Mouse (Mus musculus) lung, embryonic 15.5 days (tissue): ENCODE data around the gene Olfr285. TPM values are rescaled to one million over a fixed set of nuclear protein-coding genes. Genes with fewer than 3 reads are reported as not detected.

Experiments
- ATAC-seq: fragments of 200-750 bp; cut with Nextera tagmentation; 2 replicates; pipeline ENCODE4 v1.8.0; 2017; ENCODE audit warnings: moderate number of reproducible peaks, borderline replicate concordance; ENCODE audit not compliant: low FRiP score, low TSS enrichment; ENCODE audit errors: extremely low read depth
- H3K27ac ChIP-seq: fragments of 300-500 bp; sonication (generic); 2 replicates; pipeline ENCODE4 v1.5.1; 2015; ENCODE audit warnings: moderate library complexity, mild to moderate bottlenecking, inconsistent platforms
- H3K27me3 ChIP-seq: fragments of 300-500 bp; sonication (generic); 2 replicates; pipeline ENCODE4 v1.6.1; 2015; ENCODE audit warnings: inconsistent platforms
- H3K36me3 ChIP-seq: fragments of 300-500 bp; sonication (generic); 2 replicates; pipeline ENCODE4 v1.6.1; 2015; ENCODE audit warnings: inconsistent platforms
- H3K4me1 ChIP-seq: fragments of 300-500 bp; sonication (generic); 2 replicates; pipeline ENCODE4 v1.6.1; 2015; ENCODE audit warnings: inconsistent platforms
- H3K4me2 ChIP-seq: fragments of 300-500 bp; sonication (generic); 2 replicates; pipeline ENCODE4 v1.6.1; 2015; ENCODE audit warnings: inconsistent platforms, mild to moderate bottlenecking, moderate library complexity
- H3K4me3 ChIP-seq: fragments of 300-500 bp; sonication (generic); 2 replicates; pipeline ENCODE4 v1.5.1; 2015; ENCODE audit warnings: mild to moderate bottlenecking, inconsistent platforms
- H3K9ac ChIP-seq: fragments of 300-500 bp; sonication (generic); 2 replicates; pipeline ENCODE4 v1.6.1; 2015; ENCODE audit warnings: inconsistent platforms
- H3K9me3 ChIP-seq: fragments of 300-500 bp; sonication (generic); 2 replicates; pipeline ENCODE4 v1.6.1; 2016; ENCODE audit warnings: inconsistent platforms
- WGBS: fragments of 180-500 bp; shearing (Covaris S2); methylation state at CpG from one replicate; pipeline ENCODE4 v1.1.7; 2015; 5-methylcytosine and 5-hydroxymethylcytosine counted together
- polyA plus RNA-seq: library from polyadenylated mRNA; unstranded; fragments of >200 nt; fragmentation: Nextera tagmentation; extraction: Ambion mirVana; gene quantifications from 2 replicates; pipeline ENCODE4 v1.2.1, GENCODE M21; 2015

Gene Olfr285
- polyA plus RNA-seq, result not detected in 2 replicates

- H3K4me3 ChIP-seq, result no peak within 1 kb of the TSS
- no peak within 1 kb of the TSS for H3K4me2 ChIP-seq
- no peaks in the 10 kb centered on the region for H3K9me3 ChIP-seq
- no peaks in the 10 kb centered on the region for H3K4me1 ChIP-seq
- H3K9ac ChIP-seq, result no peak within 1 kb of the TSS
- no peak for ATAC-seq
- no peaks in the 10 kb centered on the region for H3K27me3 ChIP-seq
- H3K36me3 ChIP-seq, result no peaks in the 10 kb centered on the region
- no peak within 1 kb of the TSS for H3K27ac ChIP-seq
- WGBS, result 79% methylated on average over 5 of the region's 5 CpGs
Measured at GRCm38 (mm10) chr15:98317177-98317724, at the start of gene Olfr285. TSS of gene Olfr285 (minus strand) at chr15:98317353.

DNA sequence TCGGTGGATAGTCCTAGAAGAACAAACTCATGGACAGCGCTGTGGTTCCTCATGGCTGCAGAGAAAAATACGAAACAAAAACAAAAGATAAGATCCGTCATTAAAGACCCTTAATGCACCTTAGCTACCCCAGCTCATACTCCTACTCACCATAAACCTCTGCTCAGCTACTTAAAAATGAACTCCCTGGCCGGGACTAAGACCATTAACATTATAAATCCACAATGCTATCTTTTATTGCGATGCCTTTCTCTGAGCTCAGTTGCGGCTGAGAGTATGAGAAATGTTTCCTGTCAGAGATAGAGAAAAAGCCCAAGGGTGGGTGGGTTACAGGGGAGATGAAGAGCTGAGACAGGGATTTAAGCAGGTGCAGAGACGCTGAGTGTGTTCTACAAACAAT, 23.7 kb upstream of the Olfr285 start, which contains the start of gene Olfr284:
Gene Olfr284, minus strand, starts transcription at position 101 of the 400 bp plus-strand sequence.
- 70% methylated on average over 8 of the region's 8 CpGs for WGBS
- Histone ChIP-seq H3K9me3 (no peaks in the 10 kb centered on the region), H3K4me3 (no peak within 1 kb of the TSS), H3K4me1 (no peaks in the 10 kb centered on the region), H3K9ac (no peak within 1 kb of the TSS), H3K36me3 (no peaks in the 10 kb centered on the region), H3K4me2 (no peak within 1 kb of the TSS), H3K27ac (no peak within 1 kb of the TSS), H3K27me3 (no peaks in the 10 kb centered on the region; the same call in 1 of the 2 replicates)
- ATAC-seq, result no peak

- Histone ChIP-seq H3K4me2 (no peak overlapping the region), H3K4me3 (no peak overlapping the region), H3K27ac (no peak overlapping the region), H3K4me1 (no peaks in the 10 kb centered on the region), H3K9me3 (no peaks in the 10 kb centered on the region), H3K27me3 (no peaks in the 10 kb centered on the region), H3K36me3 (no peaks in the 10 kb centered on the region), H3K9ac (no peak overlapping the region)
- WGBS, result 42% methylated on average over 6 of the region's 6 CpGs
- ATAC-seq, result no peak
Measured at GRCm38 (mm10) chr15:98315703-98316102, 1.4 kb downstream of the Olfr285 start.

DNA sequence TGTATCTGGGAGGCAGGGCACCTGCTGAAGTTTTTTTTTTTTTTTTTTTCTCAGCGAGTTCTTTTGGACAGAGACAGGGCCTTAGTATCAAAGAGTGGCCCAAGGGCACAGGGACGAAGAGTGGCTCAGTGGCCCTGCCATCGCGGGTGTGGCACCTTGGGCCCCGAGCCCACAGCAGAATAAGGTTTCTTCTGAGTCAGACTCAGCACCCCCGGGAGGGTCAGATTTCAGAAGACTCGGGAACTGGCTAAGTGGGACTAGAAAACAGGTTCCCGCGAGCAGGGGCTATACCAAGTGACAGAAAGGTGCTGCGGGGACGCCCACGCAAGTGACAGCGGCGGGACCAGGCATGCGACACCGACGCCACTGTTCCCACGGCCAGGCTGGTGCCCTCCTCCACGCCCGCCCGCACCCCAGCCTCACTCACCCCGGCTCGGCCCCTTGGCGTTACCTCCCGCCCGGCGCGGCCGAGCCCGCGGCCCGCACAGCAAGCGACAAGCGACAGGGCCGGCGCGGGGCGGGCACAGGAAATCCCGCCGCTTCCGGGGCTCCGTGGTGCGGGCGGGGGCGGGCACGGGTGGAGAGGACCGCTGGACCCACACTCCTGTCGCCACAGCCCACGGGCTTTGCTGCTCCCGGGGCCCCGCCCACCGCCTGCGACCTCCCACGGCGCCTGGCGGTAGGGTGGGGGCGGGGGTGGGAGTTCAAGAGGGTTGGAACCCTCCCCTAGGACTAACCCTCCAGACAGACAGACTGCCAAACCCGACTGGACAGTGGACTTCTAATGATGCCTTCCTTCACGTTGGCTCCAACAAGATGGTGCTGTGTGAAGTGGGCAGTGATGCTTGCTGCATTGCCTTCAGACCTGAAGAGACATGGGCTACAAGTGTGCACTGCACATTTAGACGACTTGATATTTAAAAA, 21.3 kb downstream of the Olfr285 start, which contains the start of gene Zfp641:
Gene Zfp641, minus strand, starts transcription at position 534 of the 924 bp plus-strand sequence.
- H3K4me1 ChIP-seq, result 0 out of 2 replicates have a peak, but pooled peaks cover 3% of the 10 kb centered on the region
- no peaks in the 10 kb centered on the region for H3K9me3 ChIP-seq
- peak within 1 kb of the TSS; percentile 95 for H3K4me2 ChIP-seq
- peaks cover 7% of the 10 kb centered on the region; the same call in 1 of the 2 replicates for H3K27me3 ChIP-seq
- H3K4me3 ChIP-seq, result peak within 1 kb of the TSS; percentile 56
- peak within 1 kb of the TSS; percentile 53 for H3K9ac ChIP-seq
- ATAC-seq, result peak; percentile 49
- no peak within 1 kb of the TSS for H3K27ac ChIP-seq
- H3K36me3 ChIP-seq, result no peaks in the 10 kb centered on the region
- WGBS, result 2% methylated on average over 56 of the region's 60 CpGs

DNA sequence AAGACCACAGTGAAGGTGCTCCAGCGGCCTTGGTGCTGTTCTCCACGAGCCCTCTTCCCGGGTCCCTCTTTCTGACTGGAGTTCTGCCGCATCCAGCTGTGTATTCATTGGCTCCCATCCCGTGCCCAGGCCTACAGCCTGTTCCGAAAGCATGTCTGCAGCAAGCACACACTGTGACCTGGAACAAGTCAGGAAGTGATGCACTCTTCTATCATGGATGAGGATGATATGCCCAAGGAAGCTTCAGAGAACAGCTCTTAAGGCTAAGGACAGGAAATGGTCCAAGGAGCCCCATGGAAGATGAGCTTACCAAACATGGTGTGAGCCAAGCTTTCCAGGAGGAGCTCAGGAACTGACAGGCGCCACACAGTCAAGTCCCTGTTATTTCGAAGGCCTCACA, 23.5 kb downstream of the Olfr285 start:
- Histone ChIP-seq H3K9ac (no peak overlapping the region), H3K4me2 (no peak overlapping the region), H3K4me3 (no peak overlapping the region), H3K9me3 (no peaks in the 10 kb centered on the region), H3K4me1 (0 out of 2 replicates have a peak, but pooled peaks cover 3% of the 10 kb centered on the region), H3K27ac (no peak overlapping the region), H3K36me3 (no peaks in the 10 kb centered on the region), H3K27me3 (peaks cover 7% of the 10 kb centered on the region; the same call in 1 of the 2 replicates)
- 85% methylated on average over 8 of the region's 8 CpGs for whole genome bisulfite sequencing
- ATAC-seq, result no peak

- no peak overlapping the region for H3K9ac ChIP-seq
- H3K27me3 ChIP-seq, result no peaks in the 10 kb centered on the region
- H3K36me3 ChIP-seq, result no peaks in the 10 kb centered on the region
- no peaks in the 10 kb centered on the region for H3K4me1 ChIP-seq
- H3K27ac ChIP-seq, result no peak overlapping the region
- WGBS, result 70% methylated on average over 12 of the region's 12 CpGs
- H3K4me2 ChIP-seq, result no peak overlapping the region
- no peak for ATAC-seq
- H3K4me3 ChIP-seq, result no peak overlapping the region
- no peaks in the 10 kb centered on the region for H3K9me3 ChIP-seq
Measured at GRCm38 (mm10) chr15:98288566-98288965, 28.6 kb downstream of the Olfr285 start.

DNA sequence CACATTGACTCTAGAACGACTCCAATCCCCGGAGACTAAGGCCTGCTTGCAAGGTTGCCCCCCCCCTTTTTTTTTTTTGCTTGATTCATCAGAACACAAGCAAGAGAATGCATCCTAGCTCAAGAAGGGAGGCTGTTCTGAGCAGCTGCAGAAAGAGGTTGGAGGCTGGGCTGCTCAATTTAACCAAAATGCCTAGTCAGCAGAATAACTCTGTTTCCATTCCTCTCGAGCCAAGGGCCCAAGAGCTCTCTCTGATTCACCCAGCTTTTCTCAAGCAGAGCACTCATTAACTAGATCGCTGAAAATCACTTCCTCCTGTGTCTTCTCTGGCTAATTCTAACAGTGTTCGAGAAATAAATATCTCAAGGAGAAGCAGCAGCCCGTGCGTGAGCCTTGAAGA, 30.7 kb downstream of the Olfr285 start:
- H3K27me3 ChIP-seq, result no peaks in the 10 kb centered on the region
- H3K9me3 ChIP-seq, result no peaks in the 10 kb centered on the region
- no peak for ATAC-seq
- H3K4me1 ChIP-seq, result no peaks in the 10 kb centered on the region
- H3K9ac ChIP-seq, result no peak overlapping the region
- H3K4me3 ChIP-seq, result no peak overlapping the region
- 64% methylated on average over 7 of the region's 7 CpGs for whole genome bisulfite sequencing
- no peak overlapping the region for H3K27ac ChIP-seq
- no peaks in the 10 kb centered on the region for H3K36me3 ChIP-seq
- H3K4me2 ChIP-seq, result no peak overlapping the region

Other genes with a start within 250 kb of the Olfr285 start
- gene Pfkm, start 224.8 kb downstream of the Olfr285 start, polyA plus RNA-seq, result 26.9 and 31.2 TPM in 2 replicates
- 29.4 and 32.0 TPM in 2 replicates for gene Senp1, start 223.6 kb downstream of the Olfr285 start, polyA plus RNA-seq
- gene Asb8, start 151.7 kb downstream of the Olfr285 start, polyA plus RNA-seq, result 43.6 and 44.4 TPM in 2 replicates
- 0.07 and 0.15 TPM in 2 replicates for gene Ccdc184, start 150.2 kb downstream of the Olfr285 start, polyA plus RNA-seq
- gene Olfr288, start 121.8 kb downstream of the Olfr285 start, polyA plus RNA-seq, result not detected in 2 replicates
- not detected in 2 replicates for gene Gm44579, start 96.4 kb downstream of the Olfr285 start, polyA plus RNA-seq
- gene Olfr287, start 96.3 kb downstream of the Olfr285 start, polyA plus RNA-seq, result not detected in 2 replicates
- not detected in 2 replicates for gene Olfr286, start 82.9 kb downstream of the Olfr285 start, polyA plus RNA-seq
- gene H1fnt, start 60.1 kb downstream of the Olfr285 start, polyA plus RNA-seq, result not detected in 2 replicates
- 0.73 and 0.86 TPM in 2 replicates for gene Zfp641, start 21.2 kb downstream of the Olfr285 start, polyA plus RNA-seq
- gene Olfr284, start 23.6 kb upstream of the Olfr285 start, polyA plus RNA-seq, result not detected in 2 replicates
- gene Olfr283, start 63.6 kb upstream of the Olfr285 start, polyA plus RNA-seq, result not detected in 2 replicates
- gene Olfr282, start 113.9 kb upstream of the Olfr285 start, polyA plus RNA-seq, result not detected in 2 replicates
- not detected in 2 replicates for gene Olfr281, start 135.2 kb upstream of the Olfr285 start, polyA plus RNA-seq
- not detected in 2 replicates for gene OR5BS1P, start 152.5 kb upstream of the Olfr285 start, polyA plus RNA-seq
- 0.21 and 0.40 TPM in 2 replicates for gene Lalba, start 165.4 kb upstream of the Olfr285 start, polyA plus RNA-seq
- gene Olfr279, start 175.0 kb upstream of the Olfr285 start, polyA plus RNA-seq, result not detected in 2 replicates
- gene Kansl2, start 216.9 kb upstream of the Olfr285 start, polyA plus RNA-seq, result 112 TPM in 2 replicates